Mouse (Mus musculus) midbrain, embryonic 10.5 days (tissue): ENCODE measurements around the gene Vps26a. TPM values are rescaled to one million over a fixed set of nuclear protein-coding genes. Genes with fewer than 3 reads are reported as not detected.
"Not testable (repeated sequence)": the region's sequence is repeated elsewhere in the genome, so short reads cannot be mapped to it uniquely, and the experiment has no call there.

ENCODE experiments used
- DNase-seq: peaks from one replicate; pipeline ENCODE4 v3.0.0-alpha.2; 2017; ENCODE audit warnings: low spot score
- H3K27ac ChIP-seq: fragments of 300-500 bp; sonication (generic); replicated peaks from 2 replicates; pipeline ENCODE4 v1.5.1; 2016; ENCODE audit warnings: mild to moderate bottlenecking
- H3K27me3 ChIP-seq: fragments of 300-500 bp; sonication (generic); 2 replicates; pipeline ENCODE4 v1.6.1; 2016; ENCODE audit warnings: low read depth, mild to moderate bottlenecking; ENCODE audit not compliant: poor library complexity, severe bottlenecking
- H3K36me3 ChIP-seq: fragments of 300-500 bp; sonication (generic); 2 replicates; pipeline ENCODE4 v1.6.1; 2016; ENCODE audit warnings: mild to moderate bottlenecking, moderate library complexity
- H3K4me1 ChIP-seq: fragments of 300-500 bp; sonication (generic); 2 replicates; pipeline ENCODE4 v1.6.1; 2016
- H3K4me3 ChIP-seq: fragments of 300-500 bp; sonication (generic); 2 replicates; pipeline ENCODE4 v1.5.1; 2016; ENCODE audit warnings: mild to moderate bottlenecking, moderate library complexity
- H3K9me3 ChIP-seq: fragments of 300-500 bp; sonication (generic); replicated peaks from 2 replicates; pipeline ENCODE4 v1.6.1; 2016; ENCODE audit warnings: mild to moderate bottlenecking
- WGBS: fragments of 180-500 bp; shearing (Covaris S2); methylation state at CpG from one replicate; pipeline ENCODE4 v1.1.7; 2016; 5-methylcytosine and 5-hydroxymethylcytosine counted together
- polyA plus RNA-seq: library from polyadenylated mRNA; unstranded; fragments of >200 nt; fragmentation: Nextera tagmentation; extraction: Ambion mirVana; gene quantifications from 2 replicates; pipeline ENCODE4 v1.2.1, GENCODE M21; 2016

Vps26a gene
- polyA plus RNA-seq, 1 experiment from 2014 or later = 94.1 TPM

DNA sequence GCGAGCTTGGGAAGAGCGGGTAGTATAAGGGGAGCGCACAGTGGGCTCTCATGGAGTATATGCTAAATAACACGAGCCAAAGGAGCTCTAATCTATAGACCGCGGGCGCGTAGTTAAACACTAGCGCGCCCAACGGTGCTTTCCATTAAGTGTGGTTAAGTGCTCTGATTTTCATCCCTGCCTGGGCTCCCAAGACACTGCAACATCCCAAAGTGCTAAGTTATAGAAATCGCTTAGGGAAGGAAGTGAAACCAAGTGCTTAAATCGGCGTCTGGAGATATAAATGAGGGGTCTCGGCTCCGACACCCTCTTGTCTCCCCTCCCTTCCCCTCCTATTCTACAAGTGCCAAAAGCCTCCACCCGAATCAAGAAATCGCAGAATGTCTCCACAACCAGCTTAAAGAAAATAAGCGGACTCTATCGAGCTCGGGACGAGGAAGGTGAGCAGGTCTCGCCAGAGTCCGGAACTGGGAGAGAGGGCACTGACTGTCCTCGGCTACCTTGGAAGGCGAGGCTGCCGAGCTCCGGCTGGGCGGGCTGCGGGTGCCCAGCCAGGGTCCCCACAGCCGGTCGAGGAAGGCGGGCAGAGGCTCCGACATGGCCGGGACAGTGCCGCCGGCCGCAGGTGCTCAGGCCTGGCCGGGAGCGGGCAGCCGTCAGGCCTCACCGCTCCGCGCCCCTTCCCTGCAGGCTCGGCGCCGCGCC lies 575 bp downstream of the Vps26a start:
- no peak for DNase-seq
- no peaks in the 10 kb centered on the region for H3K9me3 ChIP-seq
- peak overlapping the region; percentile 96 for H3K4me3 ChIP-seq
- under 1% methylated on average over 48 of the region's 48 CpGs for WGBS
- peaks cover 13% of the 10 kb centered on the region for H3K4me1 ChIP-seq
- H3K27ac ChIP-seq = peak overlapping the region; percentile 91
- H3K27me3 ChIP-seq = no peaks in the 10 kb centered on the region
- H3K36me3 ChIP-seq = no peaks in the 10 kb centered on the region

DNA sequence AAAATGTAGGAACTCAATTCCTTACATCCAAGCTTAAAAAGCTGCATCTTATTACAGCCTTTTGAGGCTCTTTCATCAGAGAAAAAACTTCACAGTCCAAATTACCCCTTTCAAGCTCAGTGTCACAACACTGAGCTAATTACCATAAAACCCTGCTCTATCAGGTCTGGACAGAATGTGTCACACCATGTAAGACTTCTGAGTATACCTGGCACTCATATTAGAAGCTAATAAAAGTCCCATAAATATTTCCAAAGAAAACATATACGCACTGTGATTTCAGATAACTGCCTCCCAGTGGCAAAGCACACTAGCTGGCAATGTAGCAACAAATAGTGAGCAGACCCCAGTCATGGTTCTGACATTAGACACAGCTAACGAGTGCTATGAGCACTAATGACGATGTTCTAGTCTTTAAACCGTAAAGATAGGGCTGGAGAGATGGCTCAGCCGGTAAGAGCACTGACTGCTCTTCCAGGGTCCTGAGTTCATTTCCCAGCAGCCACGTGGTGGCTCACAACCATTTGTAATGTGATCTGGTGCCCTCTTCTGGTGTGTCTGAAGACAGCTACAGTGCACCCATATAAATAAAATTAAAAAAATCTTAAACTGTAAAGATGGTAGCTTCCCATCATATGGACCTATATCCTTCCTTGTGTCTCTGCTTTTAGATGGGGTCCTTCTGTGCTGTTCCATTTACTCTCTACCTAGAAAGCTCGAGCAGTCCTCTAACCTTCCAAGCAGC lies 5.3 kb downstream of the Vps26a start:
- no peak overlapping the region for H3K27ac ChIP-seq
- no peaks in the 10 kb centered on the region for H3K9me3 ChIP-seq
- no peaks in the 10 kb centered on the region for H3K27me3 ChIP-seq
- H3K4me1 ChIP-seq = peaks cover 5% of the 10 kb centered on the region
- H3K36me3 ChIP-seq = peaks cover 7% of the 10 kb centered on the region
- no peak for DNase-seq
- WGBS = 75% methylated on average over 7 of the region's 7 CpGs
- H3K4me3 ChIP-seq = no peak overlapping the region

DNA sequence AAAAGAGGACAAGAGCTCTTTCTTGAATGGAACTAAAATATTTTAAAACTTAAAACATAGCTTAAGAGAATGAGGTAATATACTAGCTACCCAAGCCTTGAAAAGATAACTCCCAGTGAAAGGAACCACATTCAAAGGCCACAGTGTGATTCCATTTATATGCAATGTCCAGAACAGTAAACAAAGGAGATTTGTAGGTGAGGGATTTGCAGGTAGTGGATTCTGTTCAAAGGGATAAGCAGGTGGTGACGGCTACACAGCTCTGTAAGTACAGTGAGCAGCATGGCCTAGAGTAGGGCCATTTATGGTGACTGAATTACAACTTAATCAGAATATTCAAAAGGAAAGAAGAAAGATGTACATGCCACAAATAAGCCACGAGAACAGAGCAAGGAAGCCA lies 9.6 kb downstream of the Vps26a start:
- H3K27me3 ChIP-seq = no peaks in the 10 kb centered on the region
- DNase-seq = no peak
- no peaks in the 10 kb centered on the region for H3K9me3 ChIP-seq
- no peak overlapping the region for H3K4me3 ChIP-seq
- H3K4me1 ChIP-seq = no peaks in the 10 kb centered on the region
- 79% methylated on average over 2 of the region's 2 CpGs for WGBS
- H3K27ac ChIP-seq = no peak overlapping the region
- peaks cover 23% of the 10 kb centered on the region for H3K36me3 ChIP-seq

DNA sequence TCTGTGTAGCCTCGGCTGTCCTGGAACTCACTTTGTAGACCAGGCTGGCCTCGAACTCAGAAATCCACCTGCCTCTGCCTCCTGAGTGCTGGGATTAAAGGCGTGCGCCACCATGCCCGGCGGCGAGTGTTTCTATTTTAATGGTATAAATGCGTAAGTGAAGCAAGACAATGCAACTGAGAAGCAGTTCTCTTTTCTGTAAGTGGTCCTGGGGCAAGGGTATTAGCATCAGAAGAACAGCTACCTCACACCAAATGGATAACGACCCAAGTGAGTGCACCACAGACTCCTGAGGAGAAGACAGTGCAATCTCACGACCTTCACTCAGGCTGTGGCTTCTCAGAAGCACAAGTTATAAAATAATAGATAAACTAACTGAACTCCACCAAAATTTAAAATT lies 11.7 kb downstream of the Vps26a start:
- DNase-seq = no peak
- WGBS = 91% methylated on average over 10 of the region's 10 CpGs
- no peak overlapping the region for H3K27ac ChIP-seq
- no peaks in the 10 kb centered on the region for H3K27me3 ChIP-seq
- no peak overlapping the region for H3K4me3 ChIP-seq
- no peaks in the 10 kb centered on the region for H3K9me3 ChIP-seq
- H3K36me3 ChIP-seq = peaks cover 23% of the 10 kb centered on the region
- H3K4me1 ChIP-seq = peaks cover 2% of the 10 kb centered on the region; the same call in 1 of the 2 replicates

DNA sequence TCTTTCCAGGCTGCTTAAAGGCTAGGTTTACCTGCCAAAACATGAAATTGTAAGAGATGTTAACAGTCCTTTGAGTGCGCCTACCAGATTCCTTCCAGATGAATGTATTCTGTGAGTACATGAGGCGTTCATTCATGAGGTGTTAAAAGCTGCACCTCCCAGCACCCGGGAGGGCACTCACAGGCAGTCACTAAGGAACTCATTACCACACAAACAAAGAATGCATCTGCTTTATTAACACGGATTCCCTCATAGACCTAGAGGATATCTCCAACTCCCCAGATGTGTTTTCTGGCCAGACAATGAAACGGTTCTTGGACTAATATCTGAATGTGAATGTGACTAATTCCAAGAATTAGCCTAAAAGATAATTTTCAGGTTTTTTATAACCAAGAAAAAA lies 15.5 kb downstream of the Vps26a start:
- DNase-seq = no peak
- Histone ChIP-seq H3K27ac (no peak overlapping the region), H3K36me3 (peaks cover 42% of the 10 kb centered on the region), H3K9me3 (no peaks in the 10 kb centered on the region), H3K4me3 (no peak overlapping the region), H3K4me1 (peaks cover 2% of the 10 kb centered on the region; the same call in 1 of the 2 replicates), H3K27me3 (no peaks in the 10 kb centered on the region)
- WGBS = 78% methylated on average over 5 of the region's 5 CpGs

DNA sequence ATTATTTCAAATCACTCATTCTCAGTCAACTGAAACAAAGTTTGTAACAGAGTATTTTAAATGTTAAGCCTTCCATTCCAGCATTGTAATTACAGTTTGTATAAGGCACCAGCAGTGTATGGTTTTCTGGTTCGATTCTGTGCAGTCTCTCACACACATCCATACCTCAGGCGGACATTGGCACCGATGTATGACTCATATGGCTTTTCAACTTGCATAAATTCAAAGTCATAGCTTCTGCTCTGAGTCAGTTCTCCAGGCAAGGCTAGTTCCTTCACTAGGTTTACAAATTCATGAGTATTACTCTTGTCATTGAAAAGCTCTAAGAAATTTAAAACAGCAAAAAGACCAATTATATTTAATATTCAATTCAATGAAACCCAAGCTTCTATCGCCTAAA lies 16.9 kb downstream of the Vps26a start:
- Histone ChIP-seq H3K27ac (no peak overlapping the region), H3K27me3 (no peaks in the 10 kb centered on the region), H3K9me3 (no peaks in the 10 kb centered on the region), H3K36me3 (peaks cover 39% of the 10 kb centered on the region), H3K4me1 (peaks cover 2% of the 10 kb centered on the region; the same call in 1 of the 2 replicates), H3K4me3 (no peak overlapping the region)
- no peak for DNase-seq
- WGBS = 92% methylated on average over 4 of the region's 4 CpGs

DNA sequence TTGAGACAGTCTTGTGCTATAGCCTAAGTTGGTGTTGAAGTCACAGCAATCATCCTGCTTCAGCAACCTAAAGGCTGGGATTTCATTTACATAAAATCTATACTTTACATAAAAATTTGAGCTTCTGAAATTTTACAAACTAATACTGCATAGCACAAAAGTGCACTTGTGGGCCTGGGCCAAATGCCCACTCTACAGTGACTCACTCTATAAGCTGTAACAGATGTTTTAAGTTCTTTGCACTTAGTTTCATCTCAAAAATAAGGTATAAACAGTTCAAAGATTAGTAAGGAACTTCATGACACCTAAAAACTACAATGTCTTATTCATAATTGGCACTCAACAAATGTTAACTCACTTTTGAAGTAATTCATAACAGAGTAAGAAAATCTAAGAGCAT lies 25.3 kb downstream of the Vps26a start:
- DNase-seq = no peak
- Histone ChIP-seq H3K27me3 (no peaks in the 10 kb centered on the region), H3K27ac (no peak overlapping the region), H3K9me3 (no peaks in the 10 kb centered on the region), H3K4me3 (no peak overlapping the region), H3K36me3 (peaks cover 86% of the 10 kb centered on the region), H3K4me1 (no peaks in the 10 kb centered on the region)

DNA sequence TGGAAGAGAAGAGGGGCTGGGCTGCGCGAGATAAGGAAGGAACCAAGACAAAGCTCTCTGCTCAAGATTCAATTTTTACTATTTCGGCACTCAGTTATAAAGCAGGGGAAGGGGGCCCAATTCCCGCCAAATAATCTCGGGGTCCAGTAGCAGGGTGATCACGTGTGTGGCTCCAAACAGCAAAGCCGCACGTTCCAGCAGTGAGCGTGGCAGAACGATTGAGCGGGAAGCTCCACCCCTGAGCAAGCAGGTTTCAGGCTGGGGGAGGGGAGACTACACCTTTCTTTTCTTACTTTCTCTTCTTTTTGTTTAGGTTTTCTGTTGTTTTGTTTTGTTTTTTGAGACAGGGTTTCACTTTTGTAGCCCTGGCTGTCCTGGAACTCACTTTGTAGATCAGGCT lies 34.6 kb downstream of the Vps26a start:
- Histone ChIP-seq H3K36me3 (peaks cover 35% of the 10 kb centered on the region), H3K4me1 (peaks cover 19% of the 10 kb centered on the region)
- not testable (repeated sequence) for H3K9me3 ChIP-seq, DNase-seq, H3K27ac ChIP-seq, H3K27me3 ChIP-seq, H3K4me3 ChIP-seq
- WGBS = 69% methylated on average over 11 of the region's 11 CpGs

DNA sequence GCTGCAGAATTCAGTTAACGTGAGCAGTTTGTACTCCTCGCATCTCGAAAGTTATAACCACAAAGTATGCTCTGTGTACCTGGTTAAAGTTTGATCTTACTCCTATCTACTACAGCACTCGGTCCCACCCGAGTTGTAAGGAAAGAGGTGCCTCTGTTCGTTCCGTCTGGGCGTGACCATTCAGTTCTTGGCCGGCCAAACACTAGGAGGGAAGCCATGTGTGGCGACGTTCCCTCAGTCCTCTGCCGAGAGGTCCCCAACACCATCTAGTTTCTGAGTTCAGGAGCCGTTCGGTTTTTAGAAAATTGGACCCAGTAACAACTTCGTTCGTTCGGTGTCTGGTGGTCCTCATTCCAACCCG lies 36.3 kb downstream of the Vps26a start:
- H3K27ac ChIP-seq = peak overlapping the region; percentile 99
- peaks cover 19% of the 10 kb centered on the region for H3K4me1 ChIP-seq
- H3K9me3 ChIP-seq = no peaks in the 10 kb centered on the region
- H3K4me3 ChIP-seq = peak overlapping the region; percentile 92
- 45% methylated on average over 18 of the region's 18 CpGs for WGBS
- peaks cover 35% of the 10 kb centered on the region for H3K36me3 ChIP-seq
- DNase-seq = no peak
- H3K27me3 ChIP-seq = no peaks in the 10 kb centered on the region

DNA sequence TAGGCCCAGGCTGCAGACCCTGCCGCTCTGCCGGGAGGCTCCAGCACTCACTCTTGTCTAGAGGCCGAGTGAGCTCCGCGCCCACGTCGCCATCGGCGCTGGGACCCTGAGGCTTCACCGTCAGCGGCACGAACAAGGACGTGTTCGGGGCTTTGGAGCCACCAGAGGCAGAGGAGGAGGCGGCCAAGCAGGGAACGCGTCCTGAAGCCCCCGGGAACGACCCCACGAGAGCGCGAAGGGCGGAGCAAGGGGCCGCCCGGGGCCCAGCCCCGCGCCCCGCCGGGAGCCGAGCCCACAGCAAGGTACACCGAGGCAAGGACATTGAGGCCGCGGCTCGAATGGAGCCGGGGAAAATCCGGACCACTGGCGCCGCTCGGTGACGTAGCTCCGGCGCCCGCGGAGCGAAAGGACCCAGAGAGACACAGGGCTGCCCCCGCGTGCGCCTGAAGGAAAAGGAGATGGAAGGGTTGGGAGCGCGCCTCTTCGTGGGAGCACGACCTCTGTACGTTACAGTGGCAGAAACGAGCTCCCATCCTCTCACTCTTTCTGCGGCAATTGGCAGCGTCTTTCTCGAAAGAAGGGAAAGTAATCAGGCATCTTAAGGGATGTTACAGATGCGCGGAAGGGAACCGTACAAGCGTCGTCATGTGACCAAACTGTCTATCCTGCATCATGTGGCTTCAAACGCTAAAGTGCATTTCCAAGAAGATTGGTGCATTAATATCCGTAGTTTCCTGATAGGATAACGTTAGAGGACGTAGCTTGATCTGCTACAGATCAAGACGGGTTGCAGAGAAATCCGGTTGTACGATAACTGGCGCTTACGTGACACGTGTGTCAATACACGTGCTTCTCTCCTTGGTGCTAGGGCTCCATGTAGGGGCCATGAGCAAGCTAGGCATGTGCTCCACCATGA lies 37.0 kb downstream of the Vps26a start, which contains the start of the genes 4930507D05Rik and Supv3l1:
TSS of gene 4930507D05Rik (plus strand) at position 126 of the 916 bp plus-strand sequence.
TSS of gene Supv3l1 (minus strand) at position 375 of the 916 bp plus-strand sequence.
- no peaks in the 10 kb centered on the region for H3K9me3 ChIP-seq
- WGBS = under 1% methylated on average over 73 of the region's 73 CpGs

DNA sequence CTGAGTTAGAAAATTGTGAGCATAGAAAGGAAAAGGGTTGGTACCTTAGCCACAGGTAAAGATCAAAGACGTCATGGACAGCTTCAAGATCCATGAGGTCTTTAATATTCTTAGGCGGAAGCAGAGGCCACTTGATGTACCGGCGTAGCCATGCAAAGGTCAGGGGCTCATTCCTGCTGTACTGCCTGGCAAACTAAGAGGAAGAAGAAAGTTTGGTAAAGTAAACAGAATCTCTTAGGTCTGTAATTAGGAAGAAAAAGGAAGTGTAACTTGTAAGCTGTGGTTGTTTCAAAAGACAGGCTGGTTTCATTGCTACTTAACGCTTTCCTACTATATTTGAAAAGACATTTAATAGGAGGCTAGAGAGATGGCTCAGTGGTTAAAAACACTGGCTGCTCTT lies 56.2 kb downstream of the Vps26a start:
- no peak for DNase-seq
- Histone ChIP-seq H3K9me3 (no peaks in the 10 kb centered on the region), H3K27me3 (no peaks in the 10 kb centered on the region), H3K4me3 (no peak overlapping the region), H3K36me3 (peaks cover 79% of the 10 kb centered on the region), H3K27ac (no peak overlapping the region), H3K4me1 (0 out of 2 replicates have a peak, but pooled peaks cover under 1% of the 10 kb centered on the region)
- WGBS = 96% methylated on average over 5 of the region's 5 CpGs

More for the DNA sequence above, 37.0 kb downstream of the Vps26a start, which contains the start of the genes 4930507D05Rik and Supv3l1:
- H3K4me3 ChIP-seq = peak within 1 kb of the TSS; percentile 92
- peaks cover 19% of the 10 kb centered on the region for H3K4me1 ChIP-seq
- peaks cover 35% of the 10 kb centered on the region for H3K36me3 ChIP-seq
- no peaks in the 10 kb centered on the region for H3K27me3 ChIP-seq
- peak within 1 kb of the TSS; percentile 99 for H3K27ac ChIP-seq
- peak; percentile 89 for DNase-seq

DNA sequence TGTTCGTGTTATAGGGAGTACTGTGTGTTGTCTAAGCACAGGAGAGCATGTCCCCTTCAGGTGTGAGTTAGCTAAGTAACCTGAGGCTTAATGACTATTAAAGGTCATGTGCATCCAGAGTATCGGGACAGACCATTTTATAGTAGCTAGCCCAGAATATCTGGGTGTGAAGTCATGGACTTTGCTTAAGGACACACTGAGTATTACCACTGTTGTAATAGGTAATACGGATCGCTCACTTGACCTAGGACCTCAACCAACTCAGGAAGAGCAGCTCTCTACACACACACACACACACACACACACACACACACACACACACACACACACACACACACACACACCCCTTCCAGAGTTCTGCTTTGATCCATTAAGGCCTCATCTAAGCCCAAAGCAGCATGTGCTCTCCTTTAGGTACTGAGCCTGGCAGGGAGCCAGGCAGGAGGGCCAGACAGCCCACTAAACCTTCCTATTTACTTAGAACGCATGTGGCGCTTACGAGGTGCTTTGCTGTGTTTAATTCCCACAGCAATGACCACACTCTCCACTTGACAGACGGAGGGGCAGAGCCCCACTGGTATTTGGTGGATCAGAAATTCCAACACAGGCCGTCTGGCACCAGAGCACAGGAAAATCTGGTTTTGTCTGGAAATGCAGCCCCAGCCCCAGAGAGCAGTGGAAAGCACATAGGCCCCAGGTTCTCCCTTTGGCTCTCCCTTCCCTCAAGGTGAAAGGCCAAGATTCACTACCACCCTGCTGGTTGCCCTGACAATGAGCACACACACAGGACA lies 61.3 kb downstream of the Vps26a start:
- DNase-seq = no peak
- H3K27ac ChIP-seq = no peak overlapping the region
- 0 out of 2 replicates have a peak, but pooled peaks cover 8% of the 10 kb centered on the region for H3K4me1 ChIP-seq
- H3K4me3 ChIP-seq = no peak overlapping the region
- 54% methylated on average over 9 of the region's 9 CpGs for WGBS
- H3K9me3 ChIP-seq = no peaks in the 10 kb centered on the region
- H3K36me3 ChIP-seq = peaks cover 28% of the 10 kb centered on the region
- H3K27me3 ChIP-seq = no peaks in the 10 kb centered on the region
